Mouse (Mus musculus) embryo, embryonic 11 days (tissue): Measurements from ENCODE around the gene Gtf2ird1.
A peak's percentile ranks its signal among the peaks of the same experiment; 100 is the strongest.
"Not testable (repeated sequence)": the region's sequence is repeated elsewhere in the genome, so short reads cannot be mapped to it uniquely, and the experiment has no call there.

Experiments used
- DNase-seq: peaks from one replicate; pipeline ENCODE4 v3.0.0-alpha.2; 2015

Gtf2ird1 gene

DNA sequence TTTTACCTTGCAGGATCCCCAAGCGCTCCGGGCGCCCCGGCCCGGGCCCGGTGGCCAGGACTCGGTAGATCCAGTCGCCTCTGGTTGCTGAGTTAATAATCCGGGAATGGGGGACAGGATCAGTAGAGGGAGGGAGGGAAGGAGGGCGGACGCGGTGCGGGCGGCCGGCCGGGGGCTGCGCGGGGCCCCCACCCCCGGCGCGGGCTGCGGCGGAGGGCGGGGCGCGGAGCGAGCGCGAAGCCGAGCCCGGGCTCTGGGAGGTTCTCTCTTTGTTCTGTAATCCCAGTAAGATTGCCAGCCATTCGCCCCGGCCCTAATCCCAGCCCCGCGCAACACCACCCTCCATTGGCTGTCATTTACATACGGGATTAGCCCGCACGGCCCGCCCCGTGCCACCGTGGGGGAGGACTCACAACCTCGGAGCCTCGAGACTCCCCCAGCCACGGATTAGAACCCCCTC is at the start of gene Gtf2ird1:
Gtf2ird1 (minus strand) TSS at position 214 of the 460 bp plus-strand sequence.
- DNase-seq, result peak; percentile 85

DNA sequence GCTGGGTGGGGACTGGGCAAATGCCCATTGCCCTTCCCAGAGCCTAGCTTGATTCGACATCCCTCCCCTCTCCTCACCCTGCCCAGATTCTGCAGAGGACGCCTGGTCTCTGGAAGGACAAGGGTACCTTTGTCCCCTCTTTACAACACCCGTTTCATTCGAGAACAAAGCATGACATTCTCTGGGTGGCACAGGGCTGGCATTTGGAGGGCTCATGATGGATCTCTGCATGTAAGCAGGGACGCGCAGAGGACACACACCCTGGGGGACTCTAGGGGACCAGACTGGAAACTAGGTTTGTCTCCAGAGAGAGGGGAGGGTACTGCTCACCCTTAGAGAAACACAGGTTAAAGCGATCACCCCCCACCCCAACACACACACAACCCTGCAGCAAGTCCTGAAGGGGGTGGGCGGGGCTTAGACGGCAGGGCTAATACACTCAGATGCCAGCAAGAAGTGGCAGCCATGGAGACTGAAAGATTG is 49.3 kb upstream of the Gtf2ird1 start:
- DNase-seq, result no peak

DNA sequence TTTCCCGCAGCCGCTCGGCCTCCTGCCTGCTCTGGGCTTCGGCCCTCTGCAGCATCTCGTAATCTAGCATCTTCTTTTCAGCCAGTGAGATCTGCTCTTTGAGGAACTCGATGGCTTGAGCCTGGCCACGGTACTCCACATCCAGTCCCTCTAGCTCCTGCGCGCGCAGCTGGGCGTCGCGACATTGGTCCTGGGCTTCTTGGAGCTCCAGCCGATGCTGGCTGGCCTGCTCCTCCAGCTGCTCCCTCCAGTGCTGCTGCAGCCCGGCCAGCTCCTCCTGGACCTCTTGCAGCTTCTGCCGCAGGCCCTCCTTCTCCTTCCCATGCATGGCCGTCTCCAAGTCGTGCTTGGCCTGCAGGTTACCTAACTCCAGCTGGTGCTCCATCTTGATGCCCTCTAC is 46.1 kb upstream of the Gtf2ird1 start:
- DNase-seq, result no peak

DNA sequence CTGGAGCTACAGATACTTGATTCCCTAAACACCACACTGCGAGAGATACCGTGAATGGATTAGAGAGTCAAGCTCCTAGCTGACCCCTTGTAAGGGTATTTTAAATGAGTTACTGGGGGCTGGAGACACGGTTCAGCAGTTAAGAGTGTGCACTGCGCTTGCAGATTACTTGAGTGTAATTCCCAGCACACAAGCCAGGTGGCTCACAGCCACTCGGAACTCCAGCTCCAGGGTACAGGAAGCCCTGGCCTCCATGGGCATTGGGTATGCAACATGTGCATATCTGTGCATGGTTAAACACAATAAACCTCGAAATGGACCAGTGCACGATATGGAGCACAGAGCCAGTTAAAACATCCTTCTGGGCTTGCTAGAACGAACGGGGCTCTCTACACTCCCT is 44.9 kb upstream of the Gtf2ird1 start:
- no peak for DNase-seq

DNA sequence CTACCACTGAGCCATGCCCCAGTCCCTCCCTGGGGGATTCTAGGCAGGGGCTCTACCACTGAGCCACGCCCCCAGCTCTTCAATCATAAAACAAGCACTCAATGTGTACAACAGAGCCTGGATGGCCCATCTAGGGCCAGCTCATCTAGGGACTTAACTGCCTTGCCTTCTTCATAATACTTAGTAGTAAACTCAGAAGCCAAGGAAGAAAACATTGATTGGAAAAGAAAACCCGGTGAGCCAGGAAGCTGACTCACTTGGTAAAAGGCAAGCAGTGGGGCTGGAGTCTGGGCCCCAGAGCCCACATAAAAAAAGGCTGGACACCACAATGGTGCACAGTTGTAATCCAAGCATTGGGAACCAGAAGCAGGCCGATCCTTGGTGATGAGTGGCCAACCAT is 44.2 kb upstream of the Gtf2ird1 start:
- no peak for DNase-seq

DNA sequence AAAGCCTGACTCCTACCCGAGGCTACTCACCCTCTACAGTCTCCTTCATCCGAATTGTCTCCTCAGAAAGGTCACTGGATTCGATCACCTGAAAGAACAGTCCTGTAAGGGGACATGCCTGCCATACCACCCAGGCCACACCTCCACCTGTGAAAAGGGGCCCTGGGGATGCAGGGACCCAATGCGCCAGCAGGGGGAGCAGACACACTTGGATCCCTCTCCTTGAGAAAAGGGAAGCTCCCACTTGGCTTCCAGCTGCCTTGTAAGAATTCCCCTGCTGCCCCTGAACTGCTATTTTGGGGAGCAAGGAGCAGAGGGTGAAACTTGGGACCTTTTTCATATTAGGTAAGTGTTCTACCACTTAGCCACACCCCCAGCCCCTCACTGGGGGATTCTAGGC is 43.5 kb upstream of the Gtf2ird1 start:
- DNase-seq, result peak; percentile 29

GRCm38 (mm10) chr5:134497026-134497425 is 40.5 kb upstream of the Gtf2ird1 start:
- no peak for DNase-seq

- DNase-seq, result no peak
Observed at GRCm38 (mm10) chr5:134495796-134496195, 39.3 kb upstream of the Gtf2ird1 start.

DNA sequence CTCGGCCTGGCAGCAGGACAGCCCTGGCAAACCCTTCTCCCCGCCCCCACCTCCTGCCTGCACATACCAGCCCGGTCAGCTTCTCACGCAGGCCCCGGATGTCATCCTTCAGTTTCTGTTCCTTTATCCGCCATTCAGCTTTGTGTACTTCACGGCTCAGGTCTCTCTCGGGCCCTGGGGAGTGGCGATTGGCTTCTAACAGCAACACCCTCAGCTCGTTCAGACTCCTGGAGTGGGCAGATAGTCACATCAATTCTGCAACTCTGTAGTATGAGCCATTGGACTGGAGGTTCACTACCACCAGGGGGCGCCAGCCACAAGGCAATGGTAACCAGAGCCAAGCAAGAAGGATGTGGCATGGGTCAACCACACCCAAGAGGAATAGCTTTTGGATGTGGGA is 37.6 kb upstream of the Gtf2ird1 start:
- DNase-seq, result peak; percentile 84

DNA sequence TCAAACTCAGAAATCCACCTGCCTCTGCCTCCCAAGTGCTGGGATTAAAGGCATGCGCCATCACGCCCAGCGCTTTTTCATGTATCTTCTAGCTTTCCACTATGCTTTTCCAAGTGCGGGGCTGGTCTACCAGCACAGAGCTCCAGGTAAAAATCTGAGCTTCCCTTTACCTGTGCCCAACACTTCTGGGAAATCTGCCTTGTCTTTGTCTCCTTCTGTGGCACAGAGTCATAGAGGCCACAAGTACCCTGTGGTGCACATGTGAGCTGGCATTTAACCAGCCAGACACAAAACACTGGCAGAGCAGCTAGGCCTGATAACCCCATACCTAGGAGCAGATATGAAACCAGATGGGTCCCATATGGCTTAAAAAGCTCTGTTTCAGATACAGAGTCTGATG is 36.4 kb upstream of the Gtf2ird1 start:
- DNase-seq, result no peak

- peak; percentile 85 for DNase-seq
Observed at GRCm38 (mm10) chr5:134491712-134492417, 35.3 kb upstream of the Gtf2ird1 start.

GRCm38 (mm10) chr5:134491206-134491605 is 34.7 kb upstream of the Gtf2ird1 start:
- no peak for DNase-seq

GRCm38 (mm10) chr5:134490465-134490864 is 33.9 kb upstream of the Gtf2ird1 start:
- DNase-seq, result no peak

GRCm38 (mm10) chr5:134489583-134489982 is 33.1 kb upstream of the Gtf2ird1 start:
- DNase-seq, result peak; percentile 77

DNA sequence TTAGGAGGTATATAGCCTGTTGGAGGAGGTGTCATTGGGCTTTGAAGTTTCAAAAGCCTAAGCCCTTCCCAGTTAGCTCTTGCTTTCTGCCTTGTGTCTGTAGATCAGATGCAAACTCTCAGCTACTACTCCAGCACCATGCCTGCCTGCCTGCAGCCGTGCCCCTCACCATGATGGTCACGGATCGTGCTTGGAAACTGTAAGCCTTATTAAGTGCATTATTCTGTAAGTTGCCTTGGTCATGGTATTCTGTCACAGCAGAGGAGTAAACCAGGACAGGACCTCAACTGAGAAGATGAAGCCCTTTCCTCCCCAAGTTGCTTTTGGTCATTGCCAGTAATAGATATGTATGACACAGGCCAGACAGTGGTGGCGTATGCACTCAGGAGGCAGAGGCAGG is 32.1 kb upstream of the Gtf2ird1 start:
- DNase-seq, result no peak

- no peak for DNase-seq
Observed at GRCm38 (mm10) chr5:134488042-134488441, 31.5 kb upstream of the Gtf2ird1 start.

- peak; percentile 86 for DNase-seq
Observed at GRCm38 (mm10) chr5:134485900-134486665, 29.6 kb upstream of the Gtf2ird1 start.

DNA sequence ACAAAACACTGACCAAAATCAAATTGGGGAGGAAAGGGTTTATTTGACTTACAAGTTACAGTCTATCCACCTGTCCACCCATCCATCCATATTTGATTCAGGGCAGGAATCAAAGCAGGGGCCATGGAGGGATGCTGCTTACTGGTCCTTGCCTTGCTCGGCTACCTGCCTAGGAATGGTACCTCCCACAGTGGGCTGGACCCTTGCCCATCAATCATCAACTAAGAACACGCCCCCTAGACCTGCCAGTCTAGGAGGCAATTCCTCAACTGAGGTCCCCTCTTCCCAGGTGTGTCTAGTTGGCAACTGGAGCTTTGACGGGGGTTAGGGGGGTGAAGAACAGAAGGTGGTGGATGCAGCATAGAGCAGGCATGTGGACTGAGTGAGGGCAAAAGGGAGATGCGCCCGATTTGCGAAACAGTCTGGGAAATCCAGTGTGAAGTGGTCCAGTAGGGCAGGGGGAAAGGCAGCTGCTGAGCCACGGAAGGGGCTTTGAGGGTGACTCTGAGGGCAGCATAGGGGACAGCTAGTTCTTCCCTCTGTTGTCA is 28.7 kb upstream of the Gtf2ird1 start:
- no peak for DNase-seq

DNA sequence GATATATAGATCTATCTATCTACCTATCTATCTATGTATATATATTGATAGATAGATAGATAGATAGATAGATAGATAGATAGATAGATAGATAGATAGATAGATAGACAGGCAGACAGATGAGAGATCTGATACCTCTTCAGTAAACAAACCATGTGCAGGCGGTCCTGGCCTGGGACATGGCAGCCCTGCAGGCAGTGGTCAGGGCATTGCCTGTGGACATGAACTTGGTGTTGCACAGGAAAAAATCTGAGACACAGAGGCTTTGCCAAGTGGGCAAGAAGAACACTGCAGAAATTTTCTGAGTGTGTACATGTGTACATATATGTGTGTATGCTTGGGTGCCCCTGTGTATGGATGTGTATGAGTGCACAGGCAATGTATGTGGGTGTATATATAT is 26.8 kb upstream of the Gtf2ird1 start:
- no peak for DNase-seq

DNA sequence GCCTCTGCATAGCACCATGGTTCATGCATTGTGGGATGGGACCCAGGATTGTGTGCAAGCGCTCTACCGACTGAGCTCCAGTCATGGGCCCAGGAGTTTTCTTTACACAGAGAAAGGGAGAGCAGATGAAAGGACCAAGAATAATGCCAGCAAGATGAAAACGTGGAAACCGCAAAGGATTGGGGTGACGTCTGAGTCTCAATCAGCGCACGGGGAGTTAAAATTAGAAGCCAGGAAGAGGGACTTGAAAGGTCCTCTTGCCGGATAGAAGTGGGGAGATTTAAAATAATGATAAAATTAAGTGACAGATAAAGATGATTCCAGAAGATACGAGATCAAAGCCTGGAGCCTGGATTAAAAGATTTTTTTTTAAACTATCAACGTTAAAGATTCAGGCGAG is 25.8 kb upstream of the Gtf2ird1 start:
- DNase-seq, result no peak

GRCm38 (mm10) chr5:134478886-134479285 is 22.4 kb upstream of the Gtf2ird1 start:
- not testable (repeated sequence) for DNase-seq

GRCm38 (mm10) chr5:134475686-134476085 is 19.2 kb upstream of the Gtf2ird1 start:
- DNase-seq, result not testable (repeated sequence)

- no peak for DNase-seq
Observed at GRCm38 (mm10) chr5:134475006-134475605, 18.6 kb upstream of the Gtf2ird1 start.
